Mouse (Mus musculus) olfactory bulb, adult 2 months (tissue): ENCODE results near the gene Vasp. TPM values are rescaled to one million over a fixed set of nuclear protein-coding genes. Genes with fewer than 3 reads are reported as not detected.
A peak's percentile ranks its signal among the peaks of the same experiment; 100 is the strongest.

ENCODE experiments used
- H3K27ac ChIP-seq: fragments of 200-500 bp; 2 replicates; pipeline ENCODE4 v1.5.1; 2012; ENCODE audit warnings: low read depth, low read length; ENCODE audit not compliant: insufficient read depth
- H3K4me1 ChIP-seq: fragments of 200-500 bp; 2 replicates; pipeline ENCODE4 v1.6.1; 2012; ENCODE audit warnings: low read length; ENCODE audit not compliant: control insufficient read depth, insufficient read depth
- H3K4me3 ChIP-seq: fragments of 200-500 bp; 2 replicates; pipeline ENCODE4 v1.5.1; 2012; ENCODE audit warnings: mild to moderate bottlenecking, low read depth, low read length, moderate library complexity; ENCODE audit not compliant: insufficient read depth
- CTCF ChIP-seq: fragments of 200-500 bp; IDR thresholded peaks from 2 replicates; pipeline ENCODE4 v1.5.1; 2012; ENCODE audit warnings: low read depth, mild to moderate bottlenecking, low read length, moderate library complexity; ENCODE audit not compliant: insufficient read depth
- POLR2A ChIP-seq: fragments of 200-500 bp; IDR thresholded peaks from 2 replicates; pipeline ENCODE4 v1.6.1; 2012; ENCODE audit warnings: mild to moderate bottlenecking, low read depth, low read length, moderate library complexity; ENCODE audit not compliant: insufficient read depth
- WGBS: fragments of 180-500 bp; shearing (Covaris S2); methylation state at CpG from one replicate; pipeline ENCODE4 v1.1.7; 2018; 5-methylcytosine and 5-hydroxymethylcytosine counted together
- polyA plus RNA-seq: library from polyadenylated mRNA; stranded (reverse); fragments of >200 nt; gene quantifications from 2 replicates; pipeline ENCODE4 v1.2.4, GENCODE M21; 2012; ENCODE audit warnings: low replicate concordance; ENCODE audit not compliant: missing spikeins, insufficient read depth, insufficient read length

Gene Vasp
- polyA plus RNA-seq, 1 experiment: not detected

- Histone ChIP-seq H3K27ac (no peak overlapping the region), H3K4me3 (no peak overlapping the region), H3K4me1 (peaks cover 3% of the 10 kb centered on the region; the same call in 1 of the 2 replicates)
- WGBS: 100% methylated on average over 1 of the region's 1 CpGs
- no peak for TF ChIP-seq CTCF
- TF ChIP-seq POLR2A: no peak
Measured at GRCm38 (mm10) chr7:19246855-19247254, 24.8 kb downstream of the Vasp start.

- TF ChIP-seq CTCF: no peak
- TF ChIP-seq POLR2A: no peak
- H3K4me3 ChIP-seq: no peak overlapping the region
- no peak overlapping the region for H3K27ac ChIP-seq
- peaks cover 8% of the 10 kb centered on the region; the same call in 1 of the 2 replicates for H3K4me1 ChIP-seq
- 66% methylated on average over 3 of the region's 3 CpGs for WGBS
Measured at GRCm38 (mm10) chr7:19245083-19245482, 26.5 kb downstream of the Vasp start.

GRCm38 (mm10) chr7:19243858-19244257, 27.8 kb downstream of the Vasp start:
- Histone ChIP-seq H3K4me1 (peaks cover 11% of the 10 kb centered on the region), H3K4me3 (no peak overlapping the region), H3K27ac (no peak overlapping the region)
- TF ChIP-seq CTCF (no peak), POLR2A (no peak)
- WGBS: 31% methylated on average over 5 of the region's 5 CpGs

GRCm38 (mm10) chr7:19242005-19242404, 29.6 kb downstream of the Vasp start:
- Histone ChIP-seq H3K4me3 (no peak overlapping the region), H3K4me1 (peaks cover 11% of the 10 kb centered on the region), H3K27ac (no peak overlapping the region)
- WGBS: 91% methylated on average over 1 of the region's 1 CpGs
- TF ChIP-seq CTCF: no peak
- no peak for TF ChIP-seq POLR2A

GRCm38 (mm10) chr7:19240905-19241463, 30.6 kb downstream of the Vasp start:
- 73% methylated on average over 8 of the region's 8 CpGs for WGBS
- Histone ChIP-seq H3K27ac (no peak overlapping the region), H3K4me3 (no peak overlapping the region), H3K4me1 (peaks cover 17% of the 10 kb centered on the region)
- no peak for TF ChIP-seq CTCF
- TF ChIP-seq POLR2A: no peak

- H3K4me1 ChIP-seq: peaks cover 19% of the 10 kb centered on the region
- no peak overlapping the region for H3K4me3 ChIP-seq
- WGBS: 61% methylated on average over 4 of the region's 4 CpGs
- TF ChIP-seq CTCF (no peak), POLR2A (no peak)
- no peak overlapping the region for H3K27ac ChIP-seq
Measured at GRCm38 (mm10) chr7:19239986-19240385, 31.6 kb downstream of the Vasp start.

- Histone ChIP-seq H3K4me3 (no peak overlapping the region), H3K4me1 (peaks cover 19% of the 10 kb centered on the region), H3K27ac (no peak overlapping the region)
- TF ChIP-seq POLR2A: no peak
- peak; percentile 86 for TF ChIP-seq CTCF
- WGBS: 0% methylated on average over 1 of the region's 1 CpGs
Measured at GRCm38 (mm10) chr7:19239423-19239822, 32.2 kb downstream of the Vasp start.

GRCm38 (mm10) chr7:19238344-19238743, 33.3 kb downstream of the Vasp start:
- TF ChIP-seq POLR2A: no peak
- TF ChIP-seq CTCF: no peak
- Histone ChIP-seq H3K4me1 (peaks cover 16% of the 10 kb centered on the region), H3K4me3 (no peak overlapping the region), H3K27ac (no peak overlapping the region)
- WGBS: 98% methylated on average over 4 of the region's 4 CpGs

GRCm38 (mm10) chr7:19236411-19236810, 35.2 kb downstream of the Vasp start:
- TF ChIP-seq POLR2A (no peak), CTCF (no peak)
- Histone ChIP-seq H3K4me3 (no peak overlapping the region), H3K4me1 (peaks cover 16% of the 10 kb centered on the region), H3K27ac (no peak overlapping the region)
- WGBS: 63% methylated on average over 2 of the region's 2 CpGs
